Mouse (Mus musculus) gastrocnemius, adult 2 months (tissue): ENCODE results near the gene Mn1. TPM values are rescaled to one million over a fixed set of nuclear protein-coding genes. Genes with fewer than 3 reads are reported as not detected.
A peak's percentile ranks its signal among the peaks of the same experiment; 100 is the strongest.

Experiments
- DNase-seq: peaks from one replicate; pipeline ENCODE4 v3.0.0; 2022
- H3K27ac ChIP-seq: fragments of 200-600 bp; 2 replicates; pipeline ENCODE4 v1.8.1; 2022; ENCODE audit warnings: mild to moderate bottlenecking
- H3K4me3 ChIP-seq: fragments of 200-600 bp; 2 replicates; pipeline ENCODE4 v1.8.1; 2022; ENCODE audit warnings: mild to moderate bottlenecking, moderate library complexity
- CTCF ChIP-seq: fragments of 200-600 bp; IDR thresholded peaks from 2 replicates; pipeline ENCODE4 v1.8.1; 2022; ENCODE audit warnings: antibody characterized with exemption, mild to moderate bottlenecking, moderate library complexity
- intact Hi-C: fragments of 180-260 bp; cut with DNase I; formaldehyde crosslinking; loops from one replicate; pipeline ENCODE4 v1.15.1; 2025
- total RNA-seq, 2 experiments: library from RNA; stranded (reverse); gene quantifications; 2 replicates each; pipeline ENCODE4 v1.2.3; 2021

Mn1 gene
- total RNA-seq, 2 experiments from 2014 or later: 43.9 to 85.9 TPM

DNA sequence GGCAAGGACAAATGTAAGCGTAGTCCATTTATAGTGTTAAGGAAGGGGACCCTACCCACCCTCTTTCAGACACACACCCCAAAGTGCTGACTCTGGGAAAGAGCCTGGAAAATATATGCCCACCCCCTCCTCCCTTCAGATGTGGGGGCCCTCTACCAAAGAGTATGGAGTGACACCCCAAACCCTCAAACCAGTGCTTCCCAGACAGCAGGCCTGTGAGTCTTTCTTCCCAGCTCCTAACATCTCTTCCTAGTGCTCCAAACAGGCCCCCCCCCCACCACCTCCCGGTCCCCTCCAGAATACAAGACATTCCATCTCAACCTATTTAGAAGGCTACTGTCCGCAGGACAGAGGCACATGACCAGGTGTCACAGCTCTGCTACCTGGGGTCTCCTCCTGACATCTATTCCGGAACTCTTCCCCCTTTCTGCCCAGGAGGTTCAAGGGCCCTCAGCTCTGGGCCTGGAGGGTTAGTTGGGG lies 2.4 kb upstream of the Mn1 start:
- no peak overlapping the region for H3K4me3 ChIP-seq
- no peak overlapping the region for H3K27ac ChIP-seq
- TF ChIP-seq CTCF: no peak
- intact Hi-C loops: loop anchor here (2.0 to 5.0 kb wide), 4 partner anchors 208 to 738 kb away; no protein-coding TSS in a partner anchor
- no peak for DNase-seq

GRCm38 (mm10) chr5:111415575-111415974 lies 1.6 kb upstream of the Mn1 start:
- Histone ChIP-seq H3K4me3 (peak overlapping the region; percentile 98), H3K27ac (no peak overlapping the region; the same call in 1 of the 2 replicates)
- no peak for TF ChIP-seq CTCF
- no peak for DNase-seq
- intact Hi-C loops: loop anchor here (2.0 to 5.0 kb wide), 4 partner anchors 207 to 737 kb away; no protein-coding TSS in a partner anchor

DNA sequence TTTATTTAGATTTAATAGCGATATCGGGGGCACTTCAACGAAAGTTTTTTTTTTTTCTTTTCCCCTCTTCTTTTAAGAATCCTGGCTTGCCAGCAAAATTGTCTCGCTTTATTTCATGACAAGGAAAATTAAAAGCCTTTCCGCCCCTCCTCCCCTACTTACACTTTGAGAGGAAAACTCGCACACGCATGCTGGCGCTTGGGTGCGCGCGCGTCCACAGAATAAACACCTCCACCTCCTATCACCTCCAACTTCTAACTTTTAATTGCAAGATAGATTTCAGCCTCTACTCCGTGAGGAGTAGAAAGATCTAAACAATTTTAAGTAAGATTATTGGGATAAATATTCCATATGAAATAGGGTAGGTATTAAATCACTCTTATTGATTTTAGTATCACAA lies 1.1 kb upstream of the Mn1 start:
- peak; percentile 34 for TF ChIP-seq CTCF
- Histone ChIP-seq H3K27ac (peak overlapping the region; percentile 92), H3K4me3 (peak overlapping the region; percentile 98)
- intact Hi-C loops: loop anchor here (5.0 kb wide), 1 partner anchor 386 kb away; no protein-coding TSS in a partner anchor
- DNase-seq: no peak

DNA sequence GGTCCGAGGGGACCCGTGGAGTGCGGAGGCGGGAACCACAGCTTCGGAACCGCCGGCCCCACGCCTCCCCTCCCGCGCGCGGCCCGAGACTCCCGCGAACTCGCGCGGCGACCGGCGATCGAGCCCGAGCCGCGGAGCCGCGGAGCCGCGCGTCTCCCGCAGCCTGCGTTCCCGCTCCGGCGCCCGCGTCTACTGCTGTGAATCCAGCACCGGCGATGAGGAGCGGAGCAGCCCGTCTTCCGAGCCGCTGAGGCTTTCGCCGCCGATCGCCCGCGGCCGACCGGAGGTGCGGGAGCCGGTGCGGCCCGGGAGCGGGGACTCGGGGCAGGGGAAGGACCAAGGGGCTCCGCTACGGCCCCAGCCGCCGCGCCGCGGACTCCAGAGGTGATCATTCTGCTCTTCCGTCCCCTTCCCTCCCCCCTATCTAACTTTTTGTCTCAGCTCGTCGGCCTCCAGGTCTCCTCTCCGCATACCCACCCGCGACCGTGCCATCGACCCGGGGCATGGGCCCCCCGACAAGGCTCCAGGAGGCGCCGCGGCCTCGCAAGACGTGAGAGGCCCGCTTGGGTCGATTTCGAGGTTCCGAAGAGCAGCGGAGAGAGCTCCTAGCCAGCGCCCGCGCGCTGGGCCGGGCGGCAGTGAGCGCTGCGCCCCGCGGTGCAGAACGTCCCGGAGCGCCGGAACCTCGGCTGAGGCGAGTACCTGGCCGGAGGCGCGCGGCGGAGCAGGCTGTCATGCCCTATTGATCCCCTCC lies 393 bp downstream of the Mn1 start:
- intact Hi-C loops: loop anchor here (1.0 to 5.0 kb wide), 2 partner anchors 115 to 385 kb away; no protein-coding TSS in a partner anchor
- peak; percentile 71 for DNase-seq
- H3K27ac ChIP-seq: peak overlapping the region; percentile 92
- TF ChIP-seq CTCF: no peak
- peak overlapping the region; percentile 98 for H3K4me3 ChIP-seq

DNA sequence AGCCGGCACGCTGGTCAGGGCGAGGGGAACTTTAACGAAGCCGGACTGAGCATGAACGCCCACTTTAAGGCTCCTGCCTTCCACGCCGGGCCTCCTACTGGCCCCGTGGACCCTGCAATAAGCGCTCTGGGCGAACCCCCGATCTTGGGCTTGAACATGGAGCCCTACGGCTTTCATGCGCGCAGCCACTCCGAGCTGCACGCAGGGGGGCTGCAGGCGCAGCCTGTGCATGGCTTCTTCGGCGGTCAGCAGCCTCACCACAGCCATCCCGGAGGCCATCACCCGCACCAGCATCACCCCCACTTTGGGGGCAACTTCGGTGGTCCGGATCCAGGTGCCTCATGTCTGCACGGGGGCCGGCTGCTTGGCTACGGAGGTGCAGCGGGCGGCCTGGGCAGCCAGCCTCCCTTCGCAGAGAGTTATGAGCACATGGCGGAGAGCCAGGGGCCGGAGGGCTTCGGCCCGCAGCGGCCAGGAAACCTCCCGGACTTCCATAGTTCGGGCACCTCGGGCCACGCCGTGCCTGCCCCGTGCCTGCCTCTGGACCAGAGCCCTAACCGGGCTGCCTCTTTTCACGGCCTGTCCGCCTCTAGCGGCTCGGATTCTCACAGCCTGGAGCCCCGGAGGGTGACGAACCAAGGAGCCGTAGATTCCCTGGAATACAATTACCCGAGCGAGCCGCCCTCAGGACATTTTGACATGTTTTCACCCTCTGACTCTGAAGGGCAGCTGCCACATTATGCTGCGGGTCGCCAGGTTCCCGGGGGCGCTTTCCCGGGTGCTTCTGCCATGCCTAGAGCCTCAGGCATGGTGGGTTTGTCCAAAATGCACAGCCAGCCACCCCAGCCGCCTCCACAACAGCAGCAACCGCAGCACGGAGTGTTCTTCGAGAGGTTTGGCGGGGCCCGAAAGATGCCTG lies 1.3 kb downstream of the Mn1 start:
- peak overlapping the region; percentile 92 for H3K27ac ChIP-seq
- peak overlapping the region; percentile 98 for H3K4me3 ChIP-seq
- intact Hi-C loops: loop anchor here (1.0 to 5.0 kb wide), 2 partner anchors 114 to 384 kb away; no protein-coding TSS in a partner anchor
- DNase-seq: peak; percentile 79
- no peak for TF ChIP-seq CTCF

- intact Hi-C loops: loop anchor here (5.0 kb wide), 1 partner anchor 383 kb away; no protein-coding TSS in a partner anchor
- H3K4me3 ChIP-seq: peak overlapping the region; percentile 98
- H3K27ac ChIP-seq: peak overlapping the region; percentile 92
- peak; percentile 60 for DNase-seq
- no peak for TF ChIP-seq CTCF
Observed at GRCm38 (mm10) chr5:111419121-111419881, 2.1 kb downstream of the Mn1 start.

DNA sequence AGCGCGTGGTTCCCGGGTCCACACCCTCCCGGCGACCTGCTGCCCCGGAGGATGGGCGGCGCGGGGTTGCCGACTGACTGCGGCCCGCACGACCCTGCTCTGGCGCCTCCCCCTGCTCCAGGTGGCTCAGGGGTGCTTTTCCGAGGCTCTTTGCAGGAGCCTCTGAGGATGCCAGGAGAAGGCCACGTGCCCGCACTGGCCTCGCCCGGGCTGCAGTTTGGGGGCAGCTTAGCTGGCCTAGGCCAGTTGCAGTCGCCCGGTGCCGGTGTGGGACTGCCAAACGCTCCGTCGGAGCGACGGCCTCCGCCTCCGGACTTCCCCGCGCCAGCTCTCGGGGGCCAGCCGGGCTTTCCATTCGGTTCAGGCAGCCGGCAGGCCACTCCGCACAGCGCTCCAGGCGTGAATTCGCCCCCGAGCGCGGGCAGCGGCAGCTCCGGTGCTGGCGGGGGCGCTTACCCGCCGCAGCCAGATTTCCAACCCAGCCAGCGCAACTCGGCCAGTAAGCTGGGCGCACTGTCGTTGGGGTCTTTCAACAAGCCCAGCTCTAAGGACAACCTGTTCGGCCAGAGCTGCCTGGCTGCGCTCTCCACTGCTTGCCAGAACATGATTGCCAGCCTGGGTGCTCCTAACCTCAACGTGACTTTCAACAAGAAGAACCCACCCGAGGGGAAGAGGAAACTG lies 3.0 kb downstream of the Mn1 start:
- DNase-seq: peak; percentile 65
- Histone ChIP-seq H3K4me3 (peak overlapping the region; percentile 98), H3K27ac (peak overlapping the region; percentile 92)
- TF ChIP-seq CTCF: no peak
- intact Hi-C loops: loop anchor here (5.0 kb wide), 1 partner anchor 87 kb away; no protein-coding TSS in a partner anchor

- intact Hi-C loops: loop anchor here (5.0 kb wide), 1 partner anchor 86 kb away; no protein-coding TSS in a partner anchor
- no peak for TF ChIP-seq CTCF
- H3K27ac ChIP-seq: peak overlapping the region; percentile 92
- no peak for DNase-seq
- peak overlapping the region; percentile 98 for H3K4me3 ChIP-seq
Observed at GRCm38 (mm10) chr5:111420896-111421295, 3.7 kb downstream of the Mn1 start.

DNA sequence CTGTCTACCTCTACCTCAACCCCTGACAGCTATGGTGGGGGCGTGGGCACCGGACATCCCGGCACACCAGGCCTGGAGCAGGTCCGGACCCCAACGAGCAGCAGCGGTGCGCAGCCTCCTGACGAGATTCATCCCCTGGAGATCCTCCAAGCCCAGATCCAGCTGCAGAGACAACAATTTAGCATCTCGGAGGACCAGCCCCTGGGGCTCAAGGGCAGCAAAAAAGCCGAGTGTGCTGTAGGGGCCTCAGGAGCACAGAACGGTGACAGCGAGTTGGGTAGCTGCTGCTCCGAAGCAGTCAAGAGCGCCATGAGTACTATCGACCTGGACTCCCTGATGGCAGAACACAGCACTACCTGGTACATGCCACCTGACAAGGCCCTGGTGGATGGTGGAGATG lies 4.3 kb downstream of the Mn1 start:
- peak overlapping the region; percentile 98 for H3K4me3 ChIP-seq
- H3K27ac ChIP-seq: peak overlapping the region; percentile 92
- TF ChIP-seq CTCF: no peak
- intact Hi-C loops: loop anchor here (5.0 kb wide), 1 partner anchor 86 kb away; no protein-coding TSS in a partner anchor
- DNase-seq: no peak

DNA sequence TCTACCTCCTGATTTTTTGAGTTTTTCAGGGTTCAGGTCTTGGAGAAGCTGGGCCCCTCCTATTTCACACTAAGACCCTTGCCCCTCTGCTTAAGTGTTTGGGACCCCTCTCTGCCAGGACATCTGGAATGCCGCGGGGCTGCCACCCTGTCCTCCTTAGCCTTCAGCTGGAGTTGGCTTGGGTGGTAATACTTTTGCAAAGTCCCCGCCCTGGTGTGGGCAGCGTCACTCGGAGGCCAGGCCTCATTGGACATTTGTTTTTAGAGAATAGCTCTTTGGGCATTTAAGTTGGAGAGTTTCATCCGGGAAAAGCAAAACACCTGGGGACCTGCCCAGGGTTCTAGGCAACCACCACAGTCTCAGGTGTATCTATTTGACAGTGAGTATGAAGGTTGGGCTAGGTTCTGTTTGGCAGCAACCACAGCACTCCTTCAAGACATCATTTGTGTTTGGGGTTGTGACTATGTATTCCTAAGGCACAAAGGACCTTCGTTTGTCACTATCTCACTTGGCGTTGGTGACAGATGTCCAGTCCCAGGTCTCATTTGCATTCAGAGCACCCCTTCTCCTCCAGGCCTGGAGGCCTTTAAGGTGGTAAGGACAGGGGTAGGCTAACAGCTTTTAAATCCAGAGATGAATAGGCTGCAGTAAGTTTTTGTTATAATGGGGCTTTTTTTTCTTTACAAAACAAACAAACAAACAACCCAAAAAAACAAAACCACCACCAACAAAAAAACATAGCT lies 5.1 kb downstream of the Mn1 start:
- intact Hi-C loops: loop anchor here (5.0 kb wide), 1 partner anchor 85 kb away; no protein-coding TSS in a partner anchor
- peak overlapping the region; percentile 98 for H3K4me3 ChIP-seq
- no peak for TF ChIP-seq CTCF
- peak overlapping the region; percentile 92 for H3K27ac ChIP-seq
- no peak for DNase-seq
